Mouse (Mus musculus) liver, embryonic 15.5 days (tissue): ENCODE measurements around the gene Cacnb4. TPM values are rescaled to one million over a fixed set of nuclear protein-coding genes. Genes with fewer than 3 reads are reported as not detected.

Experiments used
- ATAC-seq: fragments of 200-750 bp; cut with Nextera tagmentation; 2 replicates; pipeline ENCODE4 v1.8.0; 2017; ENCODE audit warnings: moderate number of reproducible peaks, mild to moderate bottlenecking, moderate library complexity; ENCODE audit not compliant: insufficient read depth
- H3K27ac ChIP-seq: fragments of 300-500 bp; sonication (generic); replicated peaks from 2 replicates; pipeline ENCODE4 v1.5.1; 2015; ENCODE audit warnings: mild to moderate bottlenecking, inconsistent platforms
- H3K27me3 ChIP-seq: fragments of 300-500 bp; sonication (generic); 2 replicates; pipeline ENCODE4 v1.6.1; 2015; ENCODE audit warnings: mild to moderate bottlenecking, inconsistent platforms
- H3K36me3 ChIP-seq: fragments of 300-500 bp; sonication (generic); replicated peaks from 2 replicates; pipeline ENCODE4 v1.6.1; 2015; ENCODE audit warnings: moderate library complexity, mild to moderate bottlenecking, inconsistent platforms
- H3K4me1 ChIP-seq: fragments of 300-500 bp; sonication (generic); replicated peaks from 2 replicates; pipeline ENCODE4 v1.6.1; 2015; ENCODE audit warnings: inconsistent platforms
- H3K4me2 ChIP-seq: fragments of 300-500 bp; sonication (generic); 2 replicates; pipeline ENCODE4 v1.6.1; 2015; ENCODE audit warnings: moderate library complexity, mild to moderate bottlenecking, inconsistent platforms
- H3K4me3 ChIP-seq: fragments of 300-500 bp; sonication (generic); replicated peaks from 2 replicates; pipeline ENCODE4 v1.5.1; 2015; ENCODE audit warnings: mild to moderate bottlenecking, inconsistent platforms
- H3K9ac ChIP-seq: fragments of 300-500 bp; sonication (generic); 2 replicates; pipeline ENCODE4 v1.6.1; 2015; ENCODE audit warnings: moderate library complexity, mild to moderate bottlenecking, inconsistent platforms
- H3K9me3 ChIP-seq: fragments of 300-500 bp; sonication (generic); replicated peaks from 2 replicates; pipeline ENCODE4 v1.6.1; 2016; ENCODE audit warnings: inconsistent platforms
- WGBS: fragments of 180-500 bp; shearing (Covaris S2); methylation state at CpG from one replicate; pipeline ENCODE4 v1.1.7; 2015; ENCODE audit warnings: mixed read lengths; ENCODE audit not compliant: insufficient replicate concordance; 5-methylcytosine and 5-hydroxymethylcytosine counted together
- polyA plus RNA-seq: library from polyadenylated mRNA; unstranded; fragments of >200 nt; fragmentation: Nextera tagmentation; extraction: Ambion mirVana; gene quantifications from 2 replicates; pipeline ENCODE4 v1.2.1, GENCODE M21; 2015

Cacnb4 gene
- polyA plus RNA-seq, 1 experiment from 2014 or later, result 0.20 TPM

DNA sequence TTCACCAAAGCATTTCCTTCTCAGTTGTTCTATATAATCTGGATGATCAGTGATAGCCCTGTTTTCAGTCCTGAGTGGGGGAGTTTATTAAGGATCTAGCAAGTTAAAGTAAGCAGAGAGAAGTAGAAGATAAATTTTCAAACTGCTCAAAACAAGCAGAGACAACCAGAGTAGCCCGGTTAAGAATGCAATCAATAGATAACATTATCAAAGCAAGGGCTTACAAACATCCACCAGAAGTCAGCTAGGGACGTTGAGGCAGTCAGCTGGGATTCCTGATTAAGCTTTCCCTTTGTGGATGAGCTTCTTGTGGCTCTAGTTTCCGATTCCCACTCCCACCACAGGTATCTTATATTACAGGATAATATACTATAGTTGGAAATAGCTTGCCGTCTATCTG lies 91.2 kb downstream of the Cacnb4 start:
- Histone ChIP-seq H3K36me3 (no peaks in the 10 kb centered on the region), H3K9ac (no peak overlapping the region), H3K9me3 (no peaks in the 10 kb centered on the region), H3K4me1 (peaks cover 48% of the 10 kb centered on the region), H3K27ac (no peak overlapping the region), H3K27me3 (no peaks in the 10 kb centered on the region), H3K4me2 (no peak overlapping the region), H3K4me3 (no peak overlapping the region)
- WGBS, result 24% methylated on average over 4 of the region's 4 CpGs
- peak; percentile 57 for ATAC-seq

GRCm38 (mm10) chr2:52581132-52581781 lies 95.4 kb downstream of the Cacnb4 start:
- H3K36me3 ChIP-seq, result no peaks in the 10 kb centered on the region
- H3K4me1 ChIP-seq, result peaks cover 10% of the 10 kb centered on the region
- H3K27me3 ChIP-seq, result no peaks in the 10 kb centered on the region
- no peak overlapping the region for H3K9ac ChIP-seq
- no peaks in the 10 kb centered on the region for H3K9me3 ChIP-seq
- 72% methylated on average over 11 of the region's 11 CpGs for WGBS
- no peak overlapping the region for H3K4me3 ChIP-seq
- no peak overlapping the region for H3K27ac ChIP-seq
- ATAC-seq, result no peak
- H3K4me2 ChIP-seq, result no peak overlapping the region

DNA sequence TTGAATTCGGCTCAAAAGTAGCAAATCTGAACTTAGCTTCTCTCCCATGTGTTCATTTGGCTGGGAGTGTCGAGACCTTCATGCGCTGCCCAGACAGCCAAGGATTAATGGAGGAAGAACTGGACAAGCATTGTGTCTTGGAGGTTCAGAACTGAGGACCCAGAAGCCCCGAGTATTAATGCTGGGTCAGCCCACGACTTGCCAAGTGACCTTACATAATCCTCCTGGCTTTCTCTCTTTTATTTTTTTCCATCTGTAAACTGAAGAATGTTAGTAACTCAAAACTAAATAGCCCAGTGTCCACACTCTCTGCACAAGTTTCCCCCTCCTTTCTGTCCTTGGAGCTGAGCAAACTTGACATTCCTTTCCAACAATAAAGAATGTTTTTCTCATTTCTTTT lies 95.9 kb downstream of the Cacnb4 start:
- H3K27ac ChIP-seq, result no peak overlapping the region
- peaks cover 10% of the 10 kb centered on the region for H3K4me1 ChIP-seq
- H3K4me3 ChIP-seq, result no peak overlapping the region
- 60% methylated on average over 5 of the region's 5 CpGs for WGBS
- H3K36me3 ChIP-seq, result no peaks in the 10 kb centered on the region
- H3K27me3 ChIP-seq, result no peaks in the 10 kb centered on the region
- no peak overlapping the region for H3K4me2 ChIP-seq
- no peak for ATAC-seq
- no peak overlapping the region for H3K9ac ChIP-seq
- H3K9me3 ChIP-seq, result no peaks in the 10 kb centered on the region

GRCm38 (mm10) chr2:52578846-52579245 lies 97.8 kb downstream of the Cacnb4 start:
- H3K27me3 ChIP-seq, result no peaks in the 10 kb centered on the region
- WGBS, result 46% methylated on average over 3 of the region's 3 CpGs

GRCm38 (mm10) chr2:52577700-52578099 lies 98.9 kb downstream of the Cacnb4 start:
- no peak overlapping the region for H3K27ac ChIP-seq
- no peaks in the 10 kb centered on the region for H3K9me3 ChIP-seq
- ATAC-seq, result no peak
- no peak overlapping the region for H3K9ac ChIP-seq
- no peak overlapping the region for H3K4me3 ChIP-seq
- peaks cover 19% of the 10 kb centered on the region for H3K4me1 ChIP-seq
- 59% methylated on average over 4 of the region's 4 CpGs for WGBS
- no peaks in the 10 kb centered on the region for H3K27me3 ChIP-seq
- no peaks in the 10 kb centered on the region for H3K36me3 ChIP-seq
- no peak overlapping the region for H3K4me2 ChIP-seq

More at GRCm38 (mm10) chr2:52578846-52579245, 97.8 kb downstream of the Cacnb4 start:
- H3K4me3 ChIP-seq, result no peak overlapping the region
- H3K9ac ChIP-seq, result no peak overlapping the region
- H3K4me2 ChIP-seq, result no peak overlapping the region
- H3K36me3 ChIP-seq, result no peaks in the 10 kb centered on the region
- H3K27ac ChIP-seq, result no peak overlapping the region
- no peak for ATAC-seq
- no peaks in the 10 kb centered on the region for H3K9me3 ChIP-seq
- H3K4me1 ChIP-seq, result peaks cover 16% of the 10 kb centered on the region

GRCm38 (mm10) chr2:52576546-52576945 lies 100.1 kb downstream of the Cacnb4 start:
- no peak for ATAC-seq
- no peak overlapping the region for H3K27ac ChIP-seq
- WGBS, result 69% methylated on average over 2 of the region's 2 CpGs
- H3K4me2 ChIP-seq, result no peak overlapping the region
- H3K36me3 ChIP-seq, result no peaks in the 10 kb centered on the region
- H3K27me3 ChIP-seq, result no peaks in the 10 kb centered on the region
- no peaks in the 10 kb centered on the region for H3K9me3 ChIP-seq
- H3K9ac ChIP-seq, result no peak overlapping the region
- H3K4me1 ChIP-seq, result peaks cover 27% of the 10 kb centered on the region
- H3K4me3 ChIP-seq, result no peak overlapping the region

- Histone ChIP-seq H3K4me1 (peaks cover 36% of the 10 kb centered on the region), H3K9me3 (no peaks in the 10 kb centered on the region), H3K27me3 (no peaks in the 10 kb centered on the region), H3K4me3 (no peak overlapping the region), H3K36me3 (no peaks in the 10 kb centered on the region), H3K4me2 (no peak overlapping the region), H3K27ac (no peak overlapping the region), H3K9ac (no peak overlapping the region)
- WGBS, result 45% methylated on average over 10 of the region's 10 CpGs
- ATAC-seq, result no peak
Observed at GRCm38 (mm10) chr2:52575637-52576175, 100.9 kb downstream of the Cacnb4 start.

GRCm38 (mm10) chr2:52574929-52575328 lies 101.7 kb downstream of the Cacnb4 start:
- H3K36me3 ChIP-seq, result no peaks in the 10 kb centered on the region
- no peak overlapping the region for H3K9ac ChIP-seq
- H3K9me3 ChIP-seq, result no peaks in the 10 kb centered on the region
- ATAC-seq, result no peak
- H3K27ac ChIP-seq, result no peak overlapping the region
- no peak overlapping the region for H3K4me3 ChIP-seq
- peaks cover 44% of the 10 kb centered on the region for H3K4me1 ChIP-seq
- H3K27me3 ChIP-seq, result no peaks in the 10 kb centered on the region
- 58% methylated on average over 3 of the region's 3 CpGs for WGBS
- H3K4me2 ChIP-seq, result no peak overlapping the region

DNA sequence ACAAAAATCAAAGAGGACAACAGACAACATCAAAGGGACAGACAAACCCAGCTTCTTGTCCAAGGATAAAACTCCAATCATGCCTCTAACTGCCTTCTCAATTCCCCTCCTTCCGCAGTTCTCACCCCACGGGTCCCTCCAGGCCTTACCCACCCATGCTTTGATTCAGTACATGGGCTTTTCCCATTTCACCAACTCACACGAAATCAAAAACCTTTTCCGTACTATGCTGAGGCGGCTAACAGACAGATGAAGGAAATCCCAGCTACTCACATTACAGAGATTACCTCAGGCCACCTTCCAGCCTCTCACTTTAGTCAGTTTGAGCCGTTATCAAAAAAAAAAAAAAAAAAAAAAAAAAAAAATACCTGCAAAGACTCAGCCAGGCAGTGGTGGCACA lies 104.4 kb downstream of the Cacnb4 start:
- Histone ChIP-seq H3K27ac (no peak overlapping the region), H3K9ac (no peak overlapping the region), H3K4me1 (peaks cover 45% of the 10 kb centered on the region), H3K4me2 (peak overlapping the region; percentile 48; the same call in 1 of the 2 replicates), H3K27me3 (no peaks in the 10 kb centered on the region), H3K4me3 (no peak overlapping the region), H3K36me3 (no peaks in the 10 kb centered on the region), H3K9me3 (no peaks in the 10 kb centered on the region)
- no peak for ATAC-seq
- 50% methylated on average over 6 of the region's 6 CpGs for WGBS

DNA sequence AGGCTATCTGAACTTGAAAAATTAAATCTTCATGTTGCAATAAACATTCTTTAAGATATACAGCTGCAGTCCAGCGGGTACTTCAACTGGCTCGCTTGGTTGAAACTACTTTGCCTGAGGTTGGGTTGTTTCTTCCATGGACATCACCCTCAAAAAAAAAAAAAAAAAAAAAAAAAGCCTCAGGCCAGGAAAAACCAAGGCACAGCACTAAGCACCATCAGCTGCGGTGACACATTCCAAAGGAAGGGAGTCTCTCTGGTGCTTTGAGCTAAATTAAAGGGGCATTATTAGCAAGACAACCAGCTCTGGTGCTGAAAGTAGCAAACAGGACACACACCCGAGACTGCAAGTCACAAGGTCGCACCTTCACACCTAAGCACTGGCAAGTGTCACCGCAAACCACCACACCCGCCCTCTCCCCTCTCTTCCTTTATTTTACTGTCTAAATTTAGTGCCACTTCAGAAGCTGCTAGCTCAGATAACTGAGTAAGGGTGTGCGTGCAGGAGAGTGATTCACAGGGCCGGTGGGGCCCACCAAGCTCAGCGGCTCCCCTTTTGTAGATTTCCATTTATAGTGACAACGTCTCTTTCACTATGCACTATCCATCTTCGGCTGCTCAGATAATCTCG lies 105.2 kb downstream of the Cacnb4 start:
- peak; percentile 86 for ATAC-seq
- no peak overlapping the region for H3K27ac ChIP-seq
- no peak overlapping the region for H3K9ac ChIP-seq
- peak overlapping the region; percentile 48 for H3K4me2 ChIP-seq
- H3K27me3 ChIP-seq, result no peaks in the 10 kb centered on the region
- H3K4me3 ChIP-seq, result 0 out of 2 replicates have a peak overlapping the region, but pooled peaks have one; percentile 1
- 15% methylated on average over 13 of the region's 13 CpGs for WGBS
- no peaks in the 10 kb centered on the region for H3K36me3 ChIP-seq
- H3K4me1 ChIP-seq, result peaks cover 45% of the 10 kb centered on the region
- H3K9me3 ChIP-seq, result no peaks in the 10 kb centered on the region

- 15% methylated on average over 5 of the region's 5 CpGs for WGBS
- Histone ChIP-seq H3K4me2 (peak overlapping the region; percentile 48; the same call in 1 of the 2 replicates), H3K4me1 (peaks cover 41% of the 10 kb centered on the region), H3K27me3 (no peaks in the 10 kb centered on the region), H3K27ac (no peak overlapping the region), H3K9ac (no peak overlapping the region), H3K4me3 (no peak overlapping the region), H3K36me3 (no peaks in the 10 kb centered on the region), H3K9me3 (no peaks in the 10 kb centered on the region)
- ATAC-seq, result peak; percentile 23; the same call in 1 of the 2 replicates
Observed at GRCm38 (mm10) chr2:52570781-52571180, 105.8 kb downstream of the Cacnb4 start.
